Mouse (Mus musculus) forelimb bud, embryonic 11.5 days (tissue): Measurements from ENCODE around the gene Igfbp7.

Source experiments
- DNase-seq: peaks from one replicate; pipeline ENCODE4 v3.0.0-alpha.2; 2012; ENCODE audit warnings: low read depth, low spot score

Gene Igfbp7

GRCm38 (mm10) chr5:77405455-77406057, 2.3 kb downstream of the Igfbp7 start:
- DNase-seq, result no peak

GRCm38 (mm10) chr5:77404941-77405340, 2.9 kb downstream of the Igfbp7 start:
- no peak for DNase-seq

DNA sequence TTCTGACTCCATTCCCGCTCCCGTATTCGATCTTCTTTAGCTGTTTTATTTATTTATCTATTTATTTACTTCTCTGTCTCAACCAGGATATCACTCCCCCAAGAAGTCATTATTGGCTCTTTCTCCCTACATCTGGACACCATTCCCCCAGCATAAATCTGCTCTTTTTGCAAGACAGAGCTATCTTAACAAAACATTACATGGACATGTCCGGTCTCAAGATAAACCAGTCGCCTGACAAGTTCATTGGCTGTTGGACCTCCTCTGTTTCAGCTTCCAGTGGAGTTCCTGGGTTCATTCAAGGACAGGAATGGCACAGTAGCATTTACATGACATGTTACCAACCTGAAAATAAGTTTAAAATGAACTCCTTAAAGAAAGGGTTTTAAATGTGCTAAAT, 4.9 kb downstream of the Igfbp7 start:
- no peak for DNase-seq

DNA sequence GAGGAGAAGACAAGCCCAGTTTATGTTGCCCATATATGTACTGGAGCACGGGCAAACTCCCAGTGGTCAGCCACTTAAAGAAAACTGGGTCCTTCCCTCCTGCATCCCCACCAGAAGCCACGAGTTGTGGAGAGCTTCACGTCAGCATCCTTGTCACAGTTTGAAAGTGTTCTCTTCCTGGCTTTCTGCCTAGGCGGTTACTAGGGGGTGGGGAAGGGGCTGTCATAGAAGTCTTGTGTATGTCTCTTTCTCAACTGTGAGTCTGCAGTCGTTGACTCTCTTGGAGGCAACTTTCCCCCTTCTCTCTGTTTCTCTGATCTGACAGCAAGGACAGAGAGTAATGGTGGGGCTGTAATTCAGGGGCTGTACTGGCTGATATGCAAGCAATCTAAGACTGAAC, 5.7 kb downstream of the Igfbp7 start:
- no peak for DNase-seq

DNA sequence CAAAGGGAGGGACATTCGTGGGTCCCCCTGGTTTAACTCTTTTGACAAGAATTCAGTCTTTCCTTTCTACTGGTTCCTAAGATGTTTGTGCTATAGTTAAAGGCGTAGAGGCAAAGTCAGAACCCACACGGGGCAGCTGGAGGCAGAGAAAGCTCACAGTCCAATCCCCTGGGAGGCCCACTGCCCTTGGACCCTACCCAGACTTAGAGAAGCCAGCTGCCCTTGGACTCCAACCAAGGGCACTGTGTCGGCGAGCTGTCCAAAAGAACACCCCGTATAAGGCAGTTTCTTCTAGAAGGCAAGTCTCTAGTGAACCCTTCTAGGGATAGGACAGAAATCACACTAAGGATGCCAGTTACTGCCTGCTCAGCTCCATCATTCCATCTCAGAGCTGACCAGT, 7.0 kb downstream of the Igfbp7 start:
- DNase-seq, result no peak

DNA sequence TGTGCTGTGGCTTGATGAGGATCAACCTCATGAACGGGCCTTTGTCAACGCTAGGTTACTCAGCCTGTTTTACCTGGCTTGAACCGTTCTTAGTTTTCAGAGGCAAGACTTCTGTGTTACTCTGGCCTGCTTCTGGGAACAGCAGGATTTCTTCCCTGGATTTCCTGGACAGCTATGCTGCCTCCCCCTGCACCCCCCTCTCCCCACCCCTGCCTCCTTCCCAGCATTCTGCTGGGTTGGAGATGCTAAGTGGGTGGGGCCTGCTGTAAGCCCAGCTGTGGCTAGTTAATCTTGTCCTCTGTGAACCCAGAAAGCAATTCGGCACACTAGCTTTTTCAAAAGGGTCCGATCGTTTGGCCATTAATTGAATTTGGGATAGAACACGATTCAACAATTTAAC, 7.7 kb downstream of the Igfbp7 start:
- DNase-seq, result no peak

- DNase-seq, result no peak
Observed at GRCm38 (mm10) chr5:77399076-77399475, 8.8 kb downstream of the Igfbp7 start.

DNA sequence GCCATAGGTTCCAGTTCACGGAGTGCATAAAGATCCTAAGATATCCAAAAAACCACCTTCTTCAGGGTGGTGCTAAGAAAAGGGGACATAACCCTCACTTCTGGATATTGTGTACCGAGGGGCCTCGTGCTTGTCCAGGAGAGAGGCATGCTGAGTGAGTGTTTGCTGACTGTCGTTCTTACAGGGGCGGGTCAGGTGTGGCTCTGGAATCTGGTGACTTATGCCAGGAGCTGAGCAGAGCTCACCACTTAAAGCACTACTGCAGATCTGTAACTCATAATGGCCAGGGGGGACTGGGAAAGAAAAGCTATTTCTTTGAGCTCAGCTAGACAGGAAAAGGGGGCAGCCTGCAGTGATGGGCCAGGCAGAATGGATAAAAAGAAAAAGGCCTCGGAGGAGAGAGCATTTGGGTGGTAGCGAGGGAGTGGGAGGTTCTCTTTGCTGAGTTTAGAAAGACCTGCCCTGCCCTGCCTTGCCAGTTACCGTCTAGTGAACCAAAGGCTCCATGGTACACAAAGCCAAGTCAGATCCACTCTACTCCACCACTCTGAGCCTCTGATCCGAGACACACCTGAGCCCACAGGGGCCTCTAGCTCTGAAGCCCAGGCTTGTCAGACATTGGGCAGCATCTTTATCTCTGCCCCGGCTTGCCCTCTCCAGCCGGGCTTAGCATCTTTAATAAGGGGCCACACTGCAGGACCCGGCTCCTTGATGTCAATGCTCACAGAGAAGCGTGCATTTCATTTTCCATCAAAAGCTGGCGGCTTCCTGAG, 9.4 kb downstream of the Igfbp7 start:
- DNase-seq, result no peak

- no peak for DNase-seq
Observed at GRCm38 (mm10) chr5:77393990-77394618, 13.7 kb downstream of the Igfbp7 start.

GRCm38 (mm10) chr5:77393094-77393619, 14.7 kb downstream of the Igfbp7 start:
- DNase-seq, result no peak

DNA sequence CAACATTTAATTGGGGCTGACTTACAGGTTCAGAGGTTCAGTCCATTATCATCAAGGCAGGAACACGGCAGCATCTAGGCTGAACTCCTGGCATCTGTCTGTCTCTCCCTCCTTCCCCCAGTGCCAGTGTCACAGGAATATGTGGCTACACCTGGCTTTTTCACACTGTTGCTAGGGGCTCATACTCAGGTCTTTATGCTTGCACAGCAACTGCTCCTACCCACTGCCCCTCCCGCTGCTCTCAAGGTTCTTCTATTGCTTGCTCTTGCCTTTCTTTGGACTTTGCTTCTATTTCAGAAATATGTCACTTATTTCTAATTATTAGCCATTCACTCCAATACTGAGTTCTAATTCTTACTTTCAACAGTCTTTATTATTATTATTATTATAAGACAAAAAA, 17.6 kb downstream of the Igfbp7 start:
- no peak for DNase-seq

GRCm38 (mm10) chr5:77388359-77388758, 19.5 kb downstream of the Igfbp7 start:
- DNase-seq, result no peak

GRCm38 (mm10) chr5:77387414-77387704, 20.5 kb downstream of the Igfbp7 start:
- no peak for DNase-seq

DNA sequence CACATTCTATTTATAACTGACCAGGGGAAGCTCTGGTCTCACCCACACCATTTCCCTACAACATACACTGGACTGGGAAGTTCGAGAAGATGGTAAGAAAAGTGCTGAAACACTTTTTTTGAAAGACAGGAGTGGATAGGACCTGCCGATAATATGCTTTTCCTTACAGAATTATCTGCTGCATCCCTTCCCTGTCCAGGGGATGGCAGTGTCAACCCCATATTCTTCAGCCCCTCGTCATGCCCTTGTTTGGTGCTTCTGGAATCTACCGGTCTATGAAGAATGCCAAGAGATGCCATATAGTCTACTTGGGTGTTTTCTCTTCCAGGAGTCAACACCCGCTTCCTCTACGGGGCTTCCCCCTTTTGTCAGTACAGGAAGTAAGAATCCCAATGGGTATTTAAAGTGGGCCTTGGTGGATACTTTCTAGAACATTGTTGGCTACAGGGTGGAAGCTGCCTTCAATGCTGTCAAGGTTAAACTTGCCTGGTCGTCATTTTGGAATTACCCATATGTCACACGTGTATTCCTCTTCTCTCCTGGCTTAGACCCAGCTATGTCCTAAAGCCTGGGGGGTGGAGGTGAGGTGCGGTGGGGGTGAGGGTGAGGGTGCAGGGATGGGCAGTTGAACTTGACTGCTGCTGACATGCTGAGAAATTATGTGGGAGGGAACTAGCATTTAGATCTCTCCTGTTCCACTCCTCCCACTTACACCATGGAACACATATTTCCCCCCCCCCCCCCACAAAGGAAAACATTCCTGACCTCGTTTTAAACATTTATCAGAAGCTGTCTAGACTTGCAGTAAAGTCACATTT, 21.0 kb downstream of the Igfbp7 start:
- DNase-seq, result no peak

GRCm38 (mm10) chr5:77385900-77386595, 21.8 kb downstream of the Igfbp7 start:
- DNase-seq, result no peak

- no peak for DNase-seq
Observed at GRCm38 (mm10) chr5:77385221-77385620, 22.6 kb downstream of the Igfbp7 start.

- DNase-seq, result no peak
Observed at GRCm38 (mm10) chr5:77384724-77385123, 23.1 kb downstream of the Igfbp7 start.

- no peak for DNase-seq
Observed at GRCm38 (mm10) chr5:77383799-77384554, 23.9 kb downstream of the Igfbp7 start.

DNA sequence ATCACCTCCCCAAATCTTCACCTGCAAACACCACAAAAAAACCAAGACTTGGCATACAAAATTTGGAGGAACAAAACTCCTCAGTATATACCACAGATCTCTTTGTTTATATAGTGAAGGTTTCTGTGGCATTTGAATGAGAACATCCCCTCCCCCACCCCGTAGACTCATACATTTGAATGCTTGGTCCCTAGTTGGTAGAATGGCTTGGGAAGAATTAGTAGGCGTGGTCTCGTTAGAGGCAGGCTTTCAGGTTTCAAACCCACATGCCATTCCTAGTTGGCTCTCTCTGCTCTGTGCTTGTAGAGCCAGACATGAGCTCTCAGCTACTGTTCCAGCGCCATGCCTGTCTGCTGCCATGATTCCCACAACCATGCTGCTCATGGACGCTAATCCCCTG, 26.2 kb downstream of the Igfbp7 start:
- DNase-seq, result no peak

DNA sequence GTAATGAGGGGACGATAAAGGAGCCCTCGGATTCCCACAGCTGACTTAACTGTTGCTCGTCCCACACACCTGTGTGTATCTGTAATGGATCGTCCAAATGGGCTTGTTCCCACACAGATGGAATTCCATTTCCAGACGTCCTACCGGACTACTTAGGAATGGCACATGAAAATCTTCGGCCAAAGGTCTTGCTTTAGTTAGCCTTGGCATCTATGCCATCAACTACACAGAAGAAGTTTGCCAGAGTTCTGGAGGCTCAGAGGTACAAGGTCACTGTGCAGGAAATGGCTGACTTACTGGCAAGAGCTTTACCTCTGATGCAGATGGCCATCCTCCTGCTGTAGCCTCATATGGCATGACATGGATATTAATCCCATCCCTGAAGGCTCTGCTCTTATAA, 26.6 kb downstream of the Igfbp7 start:
- no peak for DNase-seq
